Mouse (Mus musculus): ENCODE measurements at regions not wholly inside any gene's neighbourhood (a gene's known extent, or its start where the extent isn't known, plus 50 kb on each side); places are given as distances from the start of the nearest gene placed in this dataset.

GRCm38 (mm10) chr2:46168488-46168887 lies 1051.3 kb upstream of the Zeb2 start:
- DNase-seq (ENCODE audit: low spot score): no peak

GRCm38 (mm10) chr2:46149848-46150247 lies 1032.7 kb upstream of the Zeb2 start:
- DNase-seq (ENCODE audit: low spot score): no peak

GRCm38 (mm10) chr2:46119871-46120270 lies 1002.7 kb upstream of the Zeb2 start:
- DNase-seq (ENCODE audit: low spot score): no peak

- DNase-seq (ENCODE audit: low spot score): no peak
Observed at GRCm38 (mm10) chr2:46106991-46107390, 989.8 kb upstream of the Zeb2 start.

GRCm38 (mm10) chr2:46065034-46065802 lies 948.0 kb upstream of the Zeb2 start:
- DNase-seq (ENCODE audit: low spot score): no peak

- no peak for DNase-seq (ENCODE audit: low spot score)
Observed at GRCm38 (mm10) chr2:46055729-46056128, 938.5 kb upstream of the Zeb2 start.

- no peak for DNase-seq (ENCODE audit: low spot score)
Observed at GRCm38 (mm10) chr2:46054902-46055301, 937.7 kb upstream of the Zeb2 start.

- no peak for DNase-seq (ENCODE audit: low spot score)
Observed at GRCm38 (mm10) chr2:46021854-46022253, 904.7 kb upstream of the Zeb2 start.

- no peak for DNase-seq (ENCODE audit: low spot score)
Observed at GRCm38 (mm10) chr2:46013771-46014269, 896.6 kb upstream of the Zeb2 start.

- no peak for DNase-seq (ENCODE audit: low spot score)
Observed at GRCm38 (mm10) chr2:46012716-46013115, 895.5 kb upstream of the Zeb2 start.

GRCm38 (mm10) chr2:45975157-45975556 lies 858.0 kb upstream of the Zeb2 start:
- DNase-seq (ENCODE audit: low spot score): no peak

- no peak for DNase-seq (ENCODE audit: low spot score)
Observed at GRCm38 (mm10) chr2:45968635-45969034, 851.4 kb upstream of the Zeb2 start.

- no peak for DNase-seq (ENCODE audit: low spot score)
Observed at GRCm38 (mm10) chr2:45956792-45957330, 839.7 kb upstream of the Zeb2 start.

GRCm38 (mm10) chr2:45948758-45949157 lies 831.6 kb upstream of the Zeb2 start:
- no peak for DNase-seq (ENCODE audit: low spot score)

GRCm38 (mm10) chr2:45925791-45926480 lies 808.7 kb upstream of the Zeb2 start:
- DNase-seq (ENCODE audit: low spot score): no peak

GRCm38 (mm10) chr2:45908871-45909270 lies 791.7 kb upstream of the Zeb2 start:
- no peak for DNase-seq (ENCODE audit: low spot score)

- no peak for DNase-seq (ENCODE audit: low spot score)
Observed at GRCm38 (mm10) chr2:45904623-45905235, 787.5 kb upstream of the Zeb2 start.

GRCm38 (mm10) chr2:45904090-45904489 lies 786.9 kb upstream of the Zeb2 start:
- no peak for DNase-seq (ENCODE audit: low spot score)

- no peak for DNase-seq (ENCODE audit: low spot score)
Observed at GRCm38 (mm10) chr2:45903350-45903749, 786.2 kb upstream of the Zeb2 start.

GRCm38 (mm10) chr2:45901892-45902291 lies 784.7 kb upstream of the Zeb2 start:
- no peak for DNase-seq (ENCODE audit: low spot score)

- no peak for DNase-seq (ENCODE audit: low spot score)
Observed at GRCm38 (mm10) chr2:45884680-45885079, 767.5 kb upstream of the Zeb2 start.

- no peak for DNase-seq (ENCODE audit: low spot score)
Observed at GRCm38 (mm10) chr2:45878656-45879055, 761.5 kb upstream of the Zeb2 start.

- DNase-seq (ENCODE audit: low spot score): no peak
Observed at GRCm38 (mm10) chr2:45859901-45860331, 742.7 kb upstream of the Zeb2 start.

All from ovary, adult 18-20 months (tissue).